Mouse (Mus musculus) left cerebral cortex, postnatal 4 days (tissue): ENCODE data around the gene Mlx. TPM values are rescaled to one million over a fixed set of nuclear protein-coding genes. Genes with fewer than 3 reads are reported as not detected.
A peak's percentile ranks its signal among the peaks of the same experiment; 100 is the strongest.

Source experiments
- DNase-seq: peaks from one replicate; pipeline ENCODE4 v3.0.0-alpha.2; 2022
- intact Hi-C: fragments of 180-260 bp; cut with DNase I; formaldehyde crosslinking; loops from one replicate; pipeline ENCODE4 v1.15.1; 2025
- microRNA-seq: library from miRNA; unstranded; fragments of <30 nt; microRNA quantifications from one replicate; pipeline ENCODE4 v1.2.0, GENCODE M21; 2022
- total RNA-seq, 2 experiments: library from RNA; stranded (reverse); gene quantifications; 2 replicates each; pipeline ENCODE4 v1.2.3; 2021

Mlx gene
- total RNA-seq, 2 experiments from 2014 or later, result 39.0 to 47.3 TPM

GRCm38 (mm10) chr11:101131701-101132100 is 44.6 kb downstream of the Mlx start:
- intact Hi-C loops, result no loop called here

DNA sequence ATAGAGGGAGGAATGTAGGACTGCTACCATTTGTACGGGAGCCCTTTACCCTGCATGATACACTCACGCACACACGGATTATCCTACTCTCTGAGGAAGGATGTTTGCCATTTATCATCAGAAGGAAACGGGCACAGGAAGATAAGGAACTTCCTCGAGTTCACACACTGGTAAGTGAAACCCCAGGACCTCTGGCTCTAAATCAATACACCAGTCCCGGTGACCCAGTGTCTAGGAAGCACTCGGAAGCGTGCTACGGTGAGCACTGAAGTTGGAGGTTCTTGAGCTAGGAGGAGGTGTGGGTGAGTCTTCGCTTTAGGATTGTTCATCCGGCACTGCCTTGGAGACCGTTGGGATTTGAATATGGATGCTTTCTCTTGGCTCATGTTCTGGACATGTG is 46.0 kb downstream of the Mlx start:
- no peak for DNase-seq
- intact Hi-C loops, result no loop called here

More at GRCm38 (mm10) chr11:101131701-101132100, 44.6 kb downstream of the Mlx start:
- DNase-seq, result peak; percentile 59

DNA sequence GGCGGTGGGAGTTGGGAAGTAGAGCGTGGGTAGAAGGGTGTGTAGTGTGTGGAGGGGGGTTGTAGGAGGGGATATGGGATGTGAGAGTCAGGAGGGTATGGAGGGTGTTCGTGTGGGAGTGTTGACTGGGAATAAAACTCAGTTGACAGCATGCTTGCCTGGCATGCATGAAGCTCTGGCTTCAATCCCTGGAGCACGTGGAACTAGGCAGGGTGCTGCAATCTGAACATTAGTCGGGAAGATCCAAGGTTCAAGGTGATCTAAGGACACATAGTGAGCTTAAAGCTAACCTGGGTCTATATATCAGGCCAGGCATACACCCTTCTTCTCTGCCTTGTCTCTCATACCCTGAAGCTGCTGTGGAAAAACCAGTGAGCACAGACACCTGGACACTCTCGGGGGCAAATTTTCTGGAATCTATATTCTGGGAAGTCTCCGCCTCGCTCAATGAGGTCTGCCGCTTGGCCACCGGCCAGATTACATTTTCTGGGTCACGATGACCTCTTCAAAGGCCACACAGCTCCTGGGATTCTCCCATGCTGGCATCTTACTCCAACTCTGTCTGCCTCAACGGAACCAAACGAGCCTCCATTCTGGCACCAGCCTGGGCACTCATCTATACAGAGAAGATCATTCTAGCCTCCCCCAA is 47.3 kb downstream of the Mlx start:
- no peak for DNase-seq
- intact Hi-C loops, result no loop called here

DNA sequence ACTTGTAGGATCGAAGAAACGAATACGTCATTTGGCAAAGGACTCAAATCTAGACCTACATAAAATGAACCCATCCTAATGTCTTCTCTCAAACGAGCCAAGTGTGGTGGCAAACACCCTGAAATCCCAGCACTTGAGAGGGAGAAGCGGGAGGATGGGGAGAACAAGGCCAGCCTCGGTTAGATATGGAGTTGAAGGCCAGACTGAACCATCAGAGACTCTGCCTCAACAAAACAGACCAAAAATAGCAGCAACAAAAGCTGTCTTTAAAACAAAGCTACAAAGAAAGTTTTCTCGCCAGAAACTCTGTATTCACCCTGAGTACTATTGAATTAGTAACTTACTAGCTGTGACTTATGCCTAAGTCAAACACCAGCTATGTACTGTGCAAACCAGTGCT is 49.9 kb downstream of the Mlx start:
- intact Hi-C loops, result no loop called here
- no peak for DNase-seq

DNA sequence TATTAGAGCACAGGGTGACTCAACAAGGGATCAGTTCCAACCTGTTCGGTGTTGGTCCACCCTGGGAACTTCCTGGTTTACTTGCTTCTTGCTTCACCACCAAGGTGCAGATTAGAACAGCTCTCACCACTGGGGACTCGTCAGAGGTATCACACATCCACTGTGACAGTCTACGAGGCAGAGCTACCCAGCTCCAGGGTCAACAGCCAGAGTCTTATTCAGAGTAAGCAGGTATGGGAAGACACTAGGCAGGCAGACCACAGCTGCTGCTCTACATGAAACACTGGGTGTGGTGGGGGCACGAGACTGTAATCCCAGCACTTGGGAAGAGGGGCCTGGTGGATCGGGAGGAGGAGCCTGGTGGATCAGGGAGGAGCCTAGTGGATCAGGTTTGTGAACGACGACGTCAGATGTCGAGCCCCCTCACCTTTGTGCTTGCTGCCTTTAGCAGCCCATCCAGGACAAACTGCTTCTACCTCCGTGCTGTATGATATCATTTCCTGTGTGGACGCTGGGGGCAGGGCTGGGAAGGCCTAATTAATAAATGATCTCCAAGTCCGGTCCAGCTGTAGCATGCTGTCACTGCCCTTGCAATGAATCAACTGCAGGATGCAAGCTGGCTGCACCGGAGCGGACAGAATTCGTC is 51.6 kb downstream of the Mlx start:
- no peak for DNase-seq
- intact Hi-C loops, result no loop called here

- DNase-seq, result no peak
- intact Hi-C loops, result no loop called here
Measured at GRCm38 (mm10) chr11:101140164-101140819, 53.2 kb downstream of the Mlx start.

- intact Hi-C loops, result no loop called here
- DNase-seq, result no peak
Measured at GRCm38 (mm10) chr11:101141088-101141487, 54.0 kb downstream of the Mlx start.

Small RNAs within 50 kb of the gene (microRNA-seq; reads per million reads assigned to microRNA genes)
- gene Gm27626, result not detected

Other genes starting within 250 kb of the Mlx start
- gene Stat5b, start 236.6 kb upstream of the Mlx start, total RNA-seq, result 10 to 100 TPM in 1 of 2 experiments, 1 to 10 TPM in 1; 9.6 to 11.8 TPM
- gene Stat5a, start 227.9 kb upstream of the Mlx start, total RNA-seq, result 1 to 10 TPM in 1 of 2 experiments, under 1 TPM in 1; 0.98 to 1.2 TPM
- gene Stat3, start 147.7 kb upstream of the Mlx start, total RNA-seq, result 10 to 100 TPM; 32.4 to 36.7 TPM
- gene Cavin1, start 116.4 kb upstream of the Mlx start, total RNA-seq, result 10 to 100 TPM; 22.6 to 22.8 TPM
- gene Atp6v0a1, start 77.8 kb upstream of the Mlx start, total RNA-seq, result 100 to 1,000 TPM; 257 to 302 TPM
- gene Naglu, start 17.3 kb upstream of the Mlx start, total RNA-seq, result 1 to 10 TPM; 8.3 to 9.6 TPM
- gene Hsd17b1, start 8.9 kb upstream of the Mlx start, total RNA-seq, result under 1 TPM; 0.52 to 0.76 TPM
- 10 to 100 TPM; 28.3 to 32.0 TPM for gene Coasy, start 4.7 kb upstream of the Mlx start, total RNA-seq
- gene Psmc3ip, start 8.2 kb downstream of the Mlx start, total RNA-seq, result 1 to 10 TPM; 7.7 to 9.1 TPM
- 10 to 100 TPM; 48.9 to 49.2 TPM for gene Retreg3, start 32.6 kb downstream of the Mlx start, total RNA-seq
- gene Tubg1, start 32.7 kb downstream of the Mlx start, total RNA-seq, result 10 to 100 TPM; 42.9 TPM
- gene Tubg2, start 68.6 kb downstream of the Mlx start, total RNA-seq, result 10 to 100 TPM; 38.6 to 41.6 TPM
- gene Cntnap1, start 83.2 kb downstream of the Mlx start, total RNA-seq, result 1 to 10 TPM; 4.8 to 7.4 TPM
- gene Plekhh3, start 84.1 kb downstream of the Mlx start, total RNA-seq, result 1 to 10 TPM; 5.6 to 6.1 TPM
- not detected for gene Ccr10, start 88.2 kb downstream of the Mlx start, total RNA-seq
- 10 to 100 TPM; 34.3 to 36.6 TPM for gene Ezh1, start 139.2 kb downstream of the Mlx start, total RNA-seq
- gene Ramp2, start 158.8 kb downstream of the Mlx start, total RNA-seq, result 10 to 100 TPM; 56.2 to 64.0 TPM
- gene Vps25, start 166.4 kb downstream of the Mlx start, total RNA-seq, result 10 to 100 TPM; 76.2 to 77.1 TPM
- gene Wnk4, start 173.3 kb downstream of the Mlx start, total RNA-seq, result 1 to 10 TPM; 5.4 to 6.2 TPM
- under 1 TPM; 0.30 to 0.68 TPM for gene Cntd1, start 191.7 kb downstream of the Mlx start, total RNA-seq
- gene Coa3, start 191.8 kb downstream of the Mlx start, total RNA-seq, result 10 to 100 TPM; 80.2 to 87.2 TPM
- 100 to 1,000 TPM; 141 to 144 TPM for gene Becn1, start 215.0 kb downstream of the Mlx start, total RNA-seq
- gene Psme3, start 228.9 kb downstream of the Mlx start, total RNA-seq, result 100 to 1,000 TPM in 1 of 2 experiments, 10 to 100 TPM in 1; 95.9 to 109 TPM
- 1 to 10 TPM; 6.2 to 6.6 TPM for gene Aoc2, start 237.8 kb downstream of the Mlx start, total RNA-seq
- 1 to 10 TPM; 1.4 to 1.8 TPM for gene Aoc3, start 243.3 kb downstream of the Mlx start, total RNA-seq